Mouse (Mus musculus) intestine, postnatal 0 days (tissue): ENCODE data around the gene Olfr74. TPM values are rescaled to one million over a fixed set of nuclear protein-coding genes. Genes with fewer than 3 reads are reported as not detected.
"Not testable (repeated sequence)": the region's sequence is repeated elsewhere in the genome, so short reads cannot be mapped to it uniquely, and the experiment has no call there.

Experiments
- ATAC-seq: fragments of 200-750 bp; cut with Nextera tagmentation; 2 replicates; pipeline ENCODE4 v1.8.0; 2017; ENCODE audit warnings: mild to moderate bottlenecking, moderate TSS enrichment, moderate library complexity
- H3K27ac ChIP-seq: fragments of 300-500 bp; sonication (generic); 2 replicates; pipeline ENCODE4 v1.5.1; 2014; ENCODE audit warnings: mild to moderate bottlenecking, low read depth, low read length, moderate library complexity
- H3K27me3 ChIP-seq: fragments of 300-500 bp; sonication (generic); replicated peaks from 2 replicates; pipeline ENCODE4 v1.6.1; 2014; ENCODE audit warnings: low read length, mixed read lengths; ENCODE audit not compliant: control insufficient read depth, insufficient read depth
- H3K36me3 ChIP-seq: fragments of 300-500 bp; sonication (generic); 2 replicates; pipeline ENCODE4 v1.6.1; 2014; ENCODE audit warnings: mild to moderate bottlenecking, moderate library complexity; ENCODE audit not compliant: control insufficient read depth, insufficient read depth
- H3K4me1 ChIP-seq: fragments of 300-500 bp; sonication (generic); replicated peaks from 2 replicates; pipeline ENCODE4 v1.6.1; 2014; ENCODE audit warnings: antibody characterized with exemption, low read length, mixed read lengths; ENCODE audit not compliant: control insufficient read depth, insufficient read depth
- H3K4me2 ChIP-seq: fragments of 300-500 bp; sonication (generic); replicated peaks from 2 replicates; pipeline ENCODE4 v1.6.1; 2014; ENCODE audit warnings: low read depth, mild to moderate bottlenecking, moderate library complexity
- H3K4me3 ChIP-seq: fragments of 300-500 bp; sonication (generic); 2 replicates; pipeline ENCODE4 v1.5.1; 2014; ENCODE audit warnings: low read depth, low read length
- H3K9ac ChIP-seq: fragments of 300-500 bp; sonication (generic); 2 replicates; pipeline ENCODE4 v1.6.1; 2014; ENCODE audit warnings: mild to moderate bottlenecking, low read depth, low read length
- H3K9me3 ChIP-seq: fragments of 300-500 bp; sonication (generic); 2 replicates; pipeline ENCODE4 v1.6.1; 2016; ENCODE audit warnings: mixed run types; ENCODE audit not compliant: control insufficient read depth
- CTCF ChIP-seq: sonication (generic); IDR thresholded peaks from 2 replicates; pipeline ENCODE4 v1.5.1; 2016; ENCODE audit warnings: low read depth, mild to moderate bottlenecking, control low read depth, antibody characterized with exemption, moderate library complexity
- WGBS: fragments of 180-500 bp; shearing (Covaris S2); extraction: QIAGEN DNeasy Blood & Tissue Kit; methylation state at CpG from one replicate; pipeline ENCODE4 v1.1.7; 2014; 5-methylcytosine and 5-hydroxymethylcytosine counted together
- polyA plus RNA-seq: library from polyadenylated mRNA; unstranded; fragments of >200 nt; fragmentation: Nextera tagmentation; extraction: Ambion mirVana; gene quantifications from 2 replicates; pipeline ENCODE4 v1.2.1, GENCODE M21; 2015

Gene Olfr74
- not detected in 2 replicates for polyA plus RNA-seq

- no peak for TF ChIP-seq CTCF
- 67% methylated on average over 3 of the region's 3 CpGs for WGBS
- no peaks in the 10 kb centered on the region for H3K27me3 ChIP-seq
- no peak within 1 kb of the TSS for H3K9ac ChIP-seq
- H3K27ac ChIP-seq, result no peak within 1 kb of the TSS
- no peaks in the 10 kb centered on the region for H3K9me3 ChIP-seq
- H3K4me1 ChIP-seq, result no peaks in the 10 kb centered on the region
- no peak within 1 kb of the TSS for H3K4me3 ChIP-seq
- H3K4me2 ChIP-seq, result no peak within 1 kb of the TSS
- H3K36me3 ChIP-seq, result no peaks in the 10 kb centered on the region
- ATAC-seq, result no peak
Measured at GRCm38 (mm10) chr2:87974563-87974962, at the start of gene Olfr74. Gene Olfr74 (minus strand): TSS chr2:87974663.

DNA sequence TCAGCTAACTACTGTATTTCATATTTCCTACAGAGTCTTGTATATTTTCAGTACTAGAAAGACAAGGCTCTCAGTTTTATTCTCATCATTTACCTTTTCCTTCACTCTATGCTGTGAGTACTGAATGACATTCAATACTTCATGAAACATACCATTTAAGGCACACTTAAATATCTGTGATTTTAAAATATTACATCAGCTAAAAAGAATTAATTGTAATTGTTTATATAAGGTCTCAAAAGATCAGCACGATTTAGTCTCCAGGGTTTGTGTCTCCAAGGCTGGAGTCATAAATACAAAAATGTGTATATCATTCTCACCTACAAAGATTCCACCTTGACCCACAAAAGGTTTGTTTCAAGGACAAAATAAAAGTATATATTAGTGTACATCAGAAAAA is 48.0 kb upstream of the Olfr74 start, which contains the start of gene Olfr1161:
TSS of gene Olfr1161 (plus strand) at position 301 of the 400 bp plus-strand sequence.
- H3K4me3 ChIP-seq, H3K4me1 ChIP-seq, H3K27me3 ChIP-seq, H3K4me2 ChIP-seq, H3K27ac ChIP-seq, H3K9me3 ChIP-seq, H3K36me3 ChIP-seq, ATAC-seq, H3K9ac ChIP-seq: not testable (repeated sequence)
- WGBS, result 69% methylated on average over 1 of the region's 1 CpGs

GRCm38 (mm10) chr2:88007515-88008318 is 33.3 kb upstream of the Olfr74 start, which contains the start of gene Olfr1160:
Gene Olfr1160 (minus strand): TSS chr2:88008268.
- H3K9me3 ChIP-seq, result no peaks in the 10 kb centered on the region
- H3K4me3 ChIP-seq, result no peak within 1 kb of the TSS
- no peaks in the 10 kb centered on the region for H3K36me3 ChIP-seq
- H3K27ac ChIP-seq, result no peak within 1 kb of the TSS
- no peaks in the 10 kb centered on the region for H3K4me1 ChIP-seq
- H3K4me2 ChIP-seq, result no peak within 1 kb of the TSS
- no peaks in the 10 kb centered on the region for H3K27me3 ChIP-seq
- H3K9ac ChIP-seq, result no peak within 1 kb of the TSS
- no peak for TF ChIP-seq CTCF
- peak; percentile 95 for ATAC-seq

GRCm38 (mm10) chr2:87989813-87990212 is 15.3 kb upstream of the Olfr74 start, which contains the start of gene Olfr1158:
Gene Olfr1158 (plus strand): TSS chr2:87990113.
- no peak for TF ChIP-seq CTCF
- no peaks in the 10 kb centered on the region for H3K9me3 ChIP-seq
- no peaks in the 10 kb centered on the region for H3K27me3 ChIP-seq
- no peak within 1 kb of the TSS for H3K9ac ChIP-seq
- H3K4me2 ChIP-seq, result no peak within 1 kb of the TSS
- no peak within 1 kb of the TSS for H3K4me3 ChIP-seq
- no peaks in the 10 kb centered on the region for H3K4me1 ChIP-seq
- no peaks in the 10 kb centered on the region for H3K36me3 ChIP-seq
- ATAC-seq, result no peak
- no peak within 1 kb of the TSS for H3K27ac ChIP-seq

DNA sequence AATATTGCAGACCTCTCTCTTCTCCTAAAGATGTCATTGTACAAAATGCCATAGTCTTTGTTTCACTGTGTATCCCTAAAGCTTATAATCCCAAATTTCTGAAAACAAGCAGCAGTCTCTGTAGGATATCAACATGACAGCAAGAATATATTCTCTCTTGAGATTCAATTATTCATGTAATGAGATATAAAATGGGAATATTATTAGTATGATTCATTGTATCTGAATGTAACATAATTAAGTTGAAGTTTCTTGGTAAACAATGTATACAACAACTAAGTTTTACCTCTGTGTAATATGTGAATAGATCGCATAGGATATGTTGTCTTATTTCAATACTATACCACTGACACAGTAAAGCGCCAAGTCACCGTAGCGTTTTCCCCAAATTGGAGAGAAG is 6.3 kb downstream of the Olfr74 start, which contains the start of gene Olfr1157:
TSS of gene Olfr1157 (minus strand) at position 101 of the 400 bp plus-strand sequence.
- Histone ChIP-seq H3K4me2 (no peak within 1 kb of the TSS), H3K27me3 (no peaks in the 10 kb centered on the region), H3K4me1 (no peaks in the 10 kb centered on the region), H3K27ac (no peak within 1 kb of the TSS), H3K9me3 (no peaks in the 10 kb centered on the region), H3K4me3 (no peak within 1 kb of the TSS), H3K9ac (no peak within 1 kb of the TSS), H3K36me3 (no peaks in the 10 kb centered on the region)
- 95% methylated on average over 4 of the region's 4 CpGs for WGBS
- TF ChIP-seq CTCF, result no peak
- no peak for ATAC-seq

DNA sequence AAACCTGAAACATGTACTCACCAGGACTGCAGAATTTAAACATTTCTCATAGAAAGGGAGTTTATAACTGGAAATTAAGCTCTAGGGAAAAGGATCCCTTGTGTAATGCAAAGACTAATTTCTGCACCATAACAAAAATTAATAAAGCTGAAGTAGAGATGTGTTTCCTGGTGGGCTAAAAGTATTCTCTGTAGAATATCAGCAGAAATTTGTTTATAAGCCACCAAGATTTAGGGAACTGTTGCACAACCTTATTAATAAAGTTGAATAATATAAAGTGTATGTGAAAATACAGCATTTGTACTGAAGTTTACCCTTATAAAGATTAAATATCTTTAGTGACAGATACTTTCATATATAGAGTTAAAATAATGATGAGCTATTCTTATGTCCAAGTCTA is 21.5 kb downstream of the Olfr74 start, which contains the start of gene Olfr1156:
TSS of gene Olfr1156 (minus strand) at position 101 of the 400 bp plus-strand sequence.
- no peak within 1 kb of the TSS for H3K9ac ChIP-seq
- no peak within 1 kb of the TSS for H3K4me3 ChIP-seq
- no peak for TF ChIP-seq CTCF
- no peaks in the 10 kb centered on the region for H3K27me3 ChIP-seq
- H3K9me3 ChIP-seq, result no peaks in the 10 kb centered on the region
- no peak within 1 kb of the TSS for H3K27ac ChIP-seq
- ATAC-seq, result no peak
- H3K4me1 ChIP-seq, result no peaks in the 10 kb centered on the region
- no peaks in the 10 kb centered on the region for H3K36me3 ChIP-seq
- no peak within 1 kb of the TSS for H3K4me2 ChIP-seq
